Mouse (Mus musculus): ENCODE data around the gene Ednra. TPM values are rescaled to one million over a fixed set of nuclear protein-coding genes. Genes with fewer than 3 reads are reported as not detected.
A peak's percentile ranks its signal among the peaks of the same experiment; 100 is the strongest.
"Not testable (repeated sequence)": the region's sequence is repeated elsewhere in the genome, so short reads cannot be mapped to it uniquely, and the experiment has no call there.

The Ednra gene
- total RNA-seq, 2 experiments from 2014 or later = 66.4 to 77.3 TPM

GRCm38 (mm10) chr8:77717036-77717435 lies 7.2 kb downstream of the Ednra start:
- no peak for DNase-seq

- DNase-seq = no peak
Measured at GRCm38 (mm10) chr8:77714455-77714854, 9.8 kb downstream of the Ednra start.

GRCm38 (mm10) chr8:77713688-77714087 lies 10.6 kb downstream of the Ednra start:
- DNase-seq = no peak

- no peak for DNase-seq
Measured at GRCm38 (mm10) chr8:77704768-77705167, 19.5 kb downstream of the Ednra start.

- DNase-seq = no peak
Measured at GRCm38 (mm10) chr8:77698028-77698427, 26.2 kb downstream of the Ednra start.

GRCm38 (mm10) chr8:77696182-77696581 lies 28.1 kb downstream of the Ednra start:
- no peak for DNase-seq

GRCm38 (mm10) chr8:77695486-77696058 lies 28.7 kb downstream of the Ednra start:
- DNase-seq = no peak

GRCm38 (mm10) chr8:77695070-77695469 lies 29.2 kb downstream of the Ednra start:
- DNase-seq = no peak

- no peak for DNase-seq
Measured at GRCm38 (mm10) chr8:77694588-77694987, 29.7 kb downstream of the Ednra start.

GRCm38 (mm10) chr8:77689421-77690059 lies 34.7 kb downstream of the Ednra start:
- not testable (repeated sequence) for DNase-seq

GRCm38 (mm10) chr8:77688978-77689377 lies 35.3 kb downstream of the Ednra start:
- no peak for DNase-seq

GRCm38 (mm10) chr8:77684372-77684771 lies 39.9 kb downstream of the Ednra start:
- no peak for DNase-seq

GRCm38 (mm10) chr8:77683356-77684106 lies 40.7 kb downstream of the Ednra start:
- no peak for DNase-seq

- DNase-seq = no peak
Measured at GRCm38 (mm10) chr8:77682008-77682934, 42.0 kb downstream of the Ednra start.

GRCm38 (mm10) chr8:77672036-77672435 lies 52.2 kb downstream of the Ednra start:
- DNase-seq = no peak

- DNase-seq = no peak
Measured at GRCm38 (mm10) chr8:77670612-77671363, 53.5 kb downstream of the Ednra start.

GRCm38 (mm10) chr8:77667916-77668315 lies 56.3 kb downstream of the Ednra start:
- peak; percentile 37 for DNase-seq

GRCm38 (mm10) chr8:77664901-77665300 lies 59.4 kb downstream of the Ednra start:
- DNase-seq = no peak

GRCm38 (mm10) chr8:77659534-77660080 lies 64.7 kb downstream of the Ednra start:
- no peak for DNase-seq

GRCm38 (mm10) chr8:77658356-77658755 lies 65.9 kb downstream of the Ednra start:
- no peak for DNase-seq

- DNase-seq = no peak
Measured at GRCm38 (mm10) chr8:77650646-77651190, 73.5 kb downstream of the Ednra start.
